Mouse (Mus musculus) liver, embryonic 11.5 days (tissue): ENCODE measurements around the gene Atp6v0a4. TPM values are rescaled to one million over a fixed set of nuclear protein-coding genes. Genes with fewer than 3 reads are reported as not detected.

Source experiments
- ATAC-seq: fragments of 200-750 bp; cut with Nextera tagmentation; replicated peaks from 2 replicates; pipeline ENCODE4 v1.8.0; 2017; ENCODE audit warnings: moderate number of reproducible peaks, mild to moderate bottlenecking, moderate TSS enrichment, moderate library complexity; ENCODE audit not compliant: low FRiP score
- DNase-seq: peaks from one replicate; pipeline ENCODE4 v3.0.0-alpha.2; 2017; ENCODE audit warnings: low spot score
- H3K27ac ChIP-seq: fragments of 300-500 bp; sonication (generic); 2 replicates; pipeline ENCODE4 v1.5.1; 2014; ENCODE audit warnings: mild to moderate bottlenecking, low read depth, low read length, control low read depth
- H3K27me3 ChIP-seq: fragments of 300-500 bp; sonication (generic); replicated peaks from 2 replicates; pipeline ENCODE4 v1.6.1; 2014; ENCODE audit warnings: low read length, mixed read lengths; ENCODE audit not compliant: control insufficient read depth, insufficient read depth
- H3K36me3 ChIP-seq: fragments of 300-500 bp; sonication (generic); 2 replicates; pipeline ENCODE4 v1.6.1; 2014; ENCODE audit warnings: mild to moderate bottlenecking, low read length, moderate library complexity, mixed read lengths; ENCODE audit not compliant: control insufficient read depth, insufficient read depth
- H3K4me1 ChIP-seq: fragments of 300-500 bp; sonication (generic); replicated peaks from 2 replicates; pipeline ENCODE4 v1.6.1; 2014; ENCODE audit warnings: low read length, mixed read lengths; ENCODE audit not compliant: control insufficient read depth, insufficient read depth
- H3K4me2 ChIP-seq: fragments of 300-500 bp; sonication (generic); 2 replicates; pipeline ENCODE4 v1.6.1; 2014; ENCODE audit warnings: mild to moderate bottlenecking, control low read depth, moderate library complexity
- H3K4me3 ChIP-seq: fragments of 300-500 bp; sonication (generic); 2 replicates; pipeline ENCODE4 v1.5.1; 2014; ENCODE audit warnings: low read depth, low read length, control low read depth
- H3K9ac ChIP-seq: fragments of 300-500 bp; sonication (generic); 2 replicates; pipeline ENCODE4 v1.6.1; 2014; ENCODE audit warnings: low read depth, low read length, control low read depth
- H3K9me3 ChIP-seq: fragments of 300-500 bp; sonication (generic); 2 replicates; pipeline ENCODE4 v1.6.1; 2016; ENCODE audit warnings: low read length, inconsistent platforms, mixed read lengths; ENCODE audit not compliant: control insufficient read depth
- WGBS: fragments of 180-500 bp; shearing (Covaris S2); extraction: QIAGEN DNeasy Blood & Tissue Kit; methylation state at CpG from one replicate; pipeline ENCODE4 v1.1.7; 2014; 5-methylcytosine and 5-hydroxymethylcytosine counted together
- polyA plus RNA-seq: library from polyadenylated mRNA; unstranded; fragments of >200 nt; fragmentation: Nextera tagmentation; extraction: Ambion mirVana; gene quantifications from 2 replicates; pipeline ENCODE4 v1.2.1, GENCODE M21; 2014

The Atp6v0a4 gene
- polyA plus RNA-seq, 1 experiment from 2014 or later: 0.29 TPM

DNA sequence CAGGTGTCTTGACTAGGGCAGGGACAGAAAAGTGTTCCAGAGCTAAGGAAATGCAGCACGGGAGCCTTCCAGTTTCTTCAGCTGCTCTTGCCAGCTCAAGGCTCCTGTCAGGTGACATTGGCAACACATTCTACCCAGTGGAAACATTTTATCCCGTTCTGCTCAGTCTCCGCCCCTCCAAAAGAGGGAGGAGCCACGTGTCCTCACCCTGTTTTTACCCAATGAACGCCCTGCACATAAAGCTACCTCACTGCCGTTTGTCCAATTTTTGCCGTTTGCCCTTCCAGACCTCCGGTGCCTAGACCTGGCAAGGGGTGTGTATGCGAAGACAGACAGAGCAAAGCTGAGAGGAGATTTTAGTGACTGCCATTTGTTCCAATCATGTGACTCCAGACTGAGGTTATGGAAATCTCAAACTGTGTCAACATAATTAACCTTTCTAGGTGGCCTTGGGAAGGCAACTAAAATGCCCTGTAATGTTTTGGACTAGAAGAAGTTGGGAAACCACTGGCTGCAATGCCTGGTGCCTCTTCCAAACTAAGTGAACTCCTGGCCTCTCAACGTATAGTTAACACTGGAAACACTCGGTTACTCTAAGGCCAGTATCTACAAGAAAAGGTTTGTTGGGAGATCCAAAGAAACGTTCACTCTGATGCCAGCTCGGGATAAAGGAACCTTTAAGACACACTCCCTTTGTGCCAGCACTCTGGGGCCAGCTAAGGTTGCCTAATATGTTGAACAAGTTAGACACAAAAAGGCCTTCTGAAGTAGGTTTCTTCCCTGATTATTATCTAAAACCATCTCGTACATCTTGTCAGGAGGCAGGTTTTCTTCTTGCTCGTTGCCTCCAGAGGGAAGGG is 68.7 kb downstream of the Atp6v0a4 start:
- no peak overlapping the region for H3K9ac ChIP-seq
- H3K4me3 ChIP-seq: no peak overlapping the region
- ATAC-seq (no peak), DNase-seq (no peak)
- no peaks in the 10 kb centered on the region for H3K4me1 ChIP-seq
- H3K27me3 ChIP-seq: no peaks in the 10 kb centered on the region
- no peak overlapping the region for H3K4me2 ChIP-seq
- H3K27ac ChIP-seq: no peak overlapping the region
- no peaks in the 10 kb centered on the region for H3K9me3 ChIP-seq
- WGBS: 75% methylated on average over 15 of the region's 15 CpGs
- no peaks in the 10 kb centered on the region for H3K36me3 ChIP-seq

- Histone ChIP-seq H3K4me2 (no peak overlapping the region), H3K9ac (no peak overlapping the region), H3K4me1 (no peaks in the 10 kb centered on the region), H3K27ac (no peak overlapping the region), H3K4me3 (no peak overlapping the region), H3K9me3 (no peaks in the 10 kb centered on the region), H3K36me3 (no peaks in the 10 kb centered on the region), H3K27me3 (no peaks in the 10 kb centered on the region)
- WGBS: 88% methylated on average over 6 of the region's 6 CpGs
- ATAC-seq (no peak), DNase-seq (no peak)
Observed at GRCm38 (mm10) chr6:38049601-38050000, 74.8 kb downstream of the Atp6v0a4 start.

GRCm38 (mm10) chr6:38048800-38049561 is 75.4 kb downstream of the Atp6v0a4 start:
- no peaks in the 10 kb centered on the region for H3K4me1 ChIP-seq
- H3K9me3 ChIP-seq: no peaks in the 10 kb centered on the region
- DNase-seq: no peak
- WGBS: 51% methylated on average over 6 of the region's 6 CpGs
- no peak overlapping the region; the same call in 1 of the 2 replicates for H3K4me2 ChIP-seq
- H3K27me3 ChIP-seq: no peaks in the 10 kb centered on the region
- no peak overlapping the region for H3K9ac ChIP-seq
- peak overlapping the region; percentile 10 for H3K27ac ChIP-seq
- no peak overlapping the region for H3K4me3 ChIP-seq
- no peak; the same call in 1 of the 2 replicates for ATAC-seq
- no peaks in the 10 kb centered on the region for H3K36me3 ChIP-seq

DNA sequence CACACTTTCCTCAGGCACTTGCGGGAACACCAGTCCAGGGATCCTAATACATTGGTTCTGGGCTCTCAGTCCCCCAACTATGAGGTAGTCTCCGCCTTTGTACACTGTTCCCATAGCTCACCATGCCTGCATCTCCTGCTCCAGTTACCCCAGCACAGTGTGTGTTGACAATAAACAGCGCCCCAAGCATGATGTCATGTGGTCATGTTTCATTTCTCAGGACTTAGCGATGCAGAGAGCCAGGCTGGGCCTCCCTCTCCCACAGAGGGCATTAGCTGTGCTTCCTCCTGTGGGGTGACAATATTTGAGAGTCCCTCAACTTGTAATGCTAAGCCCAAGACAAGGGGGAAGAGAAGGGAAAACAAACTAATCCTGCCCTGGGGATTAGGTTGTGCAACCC is 76.4 kb downstream of the Atp6v0a4 start:
- Histone ChIP-seq H3K4me3 (no peak overlapping the region), H3K36me3 (no peaks in the 10 kb centered on the region), H3K9ac (no peak overlapping the region), H3K9me3 (no peaks in the 10 kb centered on the region), H3K4me1 (no peaks in the 10 kb centered on the region), H3K27me3 (no peaks in the 10 kb centered on the region), H3K27ac (no peak overlapping the region), H3K4me2 (no peak overlapping the region)
- no peak for ATAC-seq
- 81% methylated on average over 4 of the region's 4 CpGs for WGBS
- DNase-seq: no peak

DNA sequence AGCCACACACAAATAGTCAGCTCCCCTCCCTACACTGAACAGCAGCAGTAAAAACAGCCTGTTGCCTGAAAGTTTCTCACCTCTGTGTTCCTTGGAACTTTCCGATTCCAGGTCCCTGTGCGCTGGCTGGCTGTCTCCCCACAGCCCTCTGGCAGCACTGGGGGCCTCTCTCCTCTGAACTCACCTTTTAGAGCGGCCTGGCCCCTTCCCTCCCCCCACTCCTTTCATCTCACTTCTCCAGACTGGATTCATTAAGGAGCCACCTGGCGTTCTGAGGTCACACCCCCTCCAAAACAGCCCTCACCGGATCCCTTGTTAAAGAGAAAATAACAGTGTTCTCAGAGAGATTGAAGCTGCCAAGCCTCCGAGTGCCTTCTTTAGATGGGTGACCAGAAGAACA is 77.5 kb downstream of the Atp6v0a4 start, which contains the start of gene Svopl:
Gene Svopl (minus strand): TSS at position 159 of the 400 bp plus-strand sequence.
- H3K9ac ChIP-seq: no peak within 1 kb of the TSS
- no peaks in the 10 kb centered on the region for H3K9me3 ChIP-seq
- no peaks in the 10 kb centered on the region for H3K27me3 ChIP-seq
- 48% methylated on average over 6 of the region's 6 CpGs for WGBS
- no peak within 1 kb of the TSS for H3K27ac ChIP-seq
- H3K4me1 ChIP-seq: no peaks in the 10 kb centered on the region
- no peak within 1 kb of the TSS for H3K4me3 ChIP-seq
- ATAC-seq (no peak), DNase-seq (no peak)
- no peak within 1 kb of the TSS for H3K4me2 ChIP-seq
- H3K36me3 ChIP-seq: no peaks in the 10 kb centered on the region

DNA sequence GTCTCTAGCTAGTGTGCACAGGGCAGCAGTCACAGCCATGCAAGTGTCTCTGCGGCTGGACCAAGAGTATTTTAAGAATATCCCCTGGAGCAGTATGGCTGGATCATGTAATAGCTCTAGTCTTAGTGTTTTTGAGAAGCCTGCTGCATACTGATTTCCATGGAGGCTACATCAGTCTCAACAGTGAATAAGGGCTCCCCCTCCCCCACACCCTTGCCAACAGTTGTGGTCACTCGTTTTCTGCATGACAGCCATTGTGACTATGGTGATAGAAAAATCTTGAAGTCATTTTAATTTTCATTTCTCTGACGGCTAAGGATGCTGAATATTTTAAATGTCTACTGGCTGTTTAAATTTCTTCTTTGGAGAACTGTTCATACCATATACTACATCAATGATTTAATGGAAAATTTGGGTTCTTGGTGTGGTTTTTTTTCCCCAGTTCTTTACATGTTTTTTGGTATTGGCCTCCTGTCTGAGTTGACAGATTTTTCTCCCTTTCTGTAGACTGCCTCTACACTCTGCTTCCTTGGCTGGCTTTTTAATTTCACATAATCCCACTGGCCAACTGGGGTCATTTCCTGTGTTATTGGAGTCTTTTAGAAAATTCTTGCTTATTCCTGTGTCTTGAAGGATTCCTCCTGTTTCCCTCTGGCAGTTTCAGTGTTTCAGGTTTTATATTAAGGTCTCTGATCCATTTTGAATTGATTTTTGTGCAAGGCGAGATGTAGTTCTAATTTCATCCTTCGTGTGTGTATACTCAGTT is 91.4 kb downstream of the Atp6v0a4 start:
- DNase-seq (no peak), ATAC-seq (no peak)
- no peaks in the 10 kb centered on the region for H3K36me3 ChIP-seq
- no peak overlapping the region for H3K27ac ChIP-seq
- no peak overlapping the region for H3K4me3 ChIP-seq
- H3K4me1 ChIP-seq: no peaks in the 10 kb centered on the region
- H3K9me3 ChIP-seq: no peaks in the 10 kb centered on the region
- no peak overlapping the region for H3K4me2 ChIP-seq
- no peak overlapping the region for H3K9ac ChIP-seq
- WGBS: 73% methylated on average over 5 of the region's 5 CpGs
- no peaks in the 10 kb centered on the region for H3K27me3 ChIP-seq

- H3K4me2 ChIP-seq: no peak overlapping the region
- no peaks in the 10 kb centered on the region for H3K27me3 ChIP-seq
- H3K9me3 ChIP-seq: no peaks in the 10 kb centered on the region
- no peak for ATAC-seq
- H3K4me1 ChIP-seq: no peaks in the 10 kb centered on the region
- 32% methylated on average over 7 of the region's 7 CpGs for WGBS
- no peaks in the 10 kb centered on the region for H3K36me3 ChIP-seq
- no peak overlapping the region for H3K9ac ChIP-seq
- H3K27ac ChIP-seq: no peak overlapping the region
- no peak for DNase-seq
- no peak overlapping the region for H3K4me3 ChIP-seq
Observed at GRCm38 (mm10) chr6:38031924-38032540, 92.4 kb downstream of the Atp6v0a4 start.

GRCm38 (mm10) chr6:38028205-38028604 is 96.2 kb downstream of the Atp6v0a4 start:
- no peaks in the 10 kb centered on the region for H3K36me3 ChIP-seq
- DNase-seq (no peak), ATAC-seq (no peak)
- no peak overlapping the region for H3K9ac ChIP-seq
- H3K27me3 ChIP-seq: no peaks in the 10 kb centered on the region
- WGBS: 50% methylated on average over 2 of the region's 2 CpGs
- H3K4me2 ChIP-seq: no peak overlapping the region
- H3K4me1 ChIP-seq: no peaks in the 10 kb centered on the region
- no peaks in the 10 kb centered on the region for H3K9me3 ChIP-seq
- H3K4me3 ChIP-seq: no peak overlapping the region
- H3K27ac ChIP-seq: no peak overlapping the region
